Comparison of ENCODE assay signal across 28 mouse cellular contexts in genomic region chr11:79483876-79484528, GRCm38 (mm10). TPM values are rescaled to one million over a fixed set of nuclear protein-coding genes. Genes with fewer than 3 reads are reported as not detected.
DNase-seq lines count a peak whose midpoint lies in the region; ATAC-seq and TF ChIP-seq lines count a peak whose summit lies in the region.
"Had no signal": no experiment of that assay in that cellular context is flagged by ENCODE, and none has a peak within 500 bp of the region (broad histone marks: within the 10 kb centered on the region; RNA-seq: fewer than 3 reads in every experiment).

No protein-coding gene starts in this region.

- in situ Hi-C loops in ES-E14 (cut with MboI; ENCODE audit: low sequenced_read_pairs in 2 of 2, unreplicated experiment in 2 of 2): no loop called here

- H3K9me3 ChIP-seq in lung, postnatal 0 days (ENCODE audit: low read length): no peaks in the 10 kb centered on the region
- no peaks in the 10 kb centered on the region for H3K9me3 ChIP-seq in ES-E14 (ENCODE audit: control insufficient read depth, insufficient read depth, low read depth, low read length)
- H3K9me3 ChIP-seq in intestine, embryonic 15.5 days: no peaks in the 10 kb centered on the region
- H3K9me3 ChIP-seq in heart, embryonic 10.5 days: no peaks in the 10 kb centered on the region
- H3K9me3 ChIP-seq: forebrain, embryonic 12.5 days; G1E; hindbrain, embryonic 15.5 days; midbrain, embryonic 15.5 days had no signal

- H3K4me2 ChIP-seq in lung, postnatal 0 days (replicated peaks; ENCODE audit: low read depth, low read length): no peak overlapping the region
- H3K4me2 ChIP-seq in intestine, embryonic 15.5 days (replicated peaks): no peak overlapping the region
- H3K4me2 ChIP-seq: forebrain, embryonic 12.5 days; hindbrain, embryonic 15.5 days; midbrain, embryonic 15.5 days had no signal

- H3K4me3 ChIP-seq in lung, postnatal 0 days (ENCODE audit: low read depth, low read length): no peak overlapping the region
- H3K4me3 ChIP-seq in ES-E14 (ENCODE audit: insufficient read depth in 1 of 2, low read depth in 1 of 2, low read length in 2 of 2, poor library complexity in 1 of 2, severe bottlenecking in 1 of 2): no peak overlapping the region
- H3K4me3 ChIP-seq in intestine, embryonic 15.5 days (replicated peaks): no peak overlapping the region
- H3K4me3 ChIP-seq in heart, embryonic 10.5 days: no peak overlapping the region
- H3K4me3 ChIP-seq: forebrain, embryonic 12.5 days; hindbrain, embryonic 15.5 days; left cerebral cortex, adult 2 months; midbrain, embryonic 15.5 days; myocyte had no signal

- H3K9ac ChIP-seq in lung, postnatal 0 days (replicated peaks; ENCODE audit: low read depth): no peak overlapping the region
- H3K9ac ChIP-seq in ES-E14 (ENCODE audit: insufficient read depth, low read depth, low read length, poor library complexity, severe bottlenecking): no peak overlapping the region
- H3K9ac ChIP-seq in intestine, embryonic 15.5 days: no peak overlapping the region
- H3K9ac ChIP-seq: forebrain, embryonic 12.5 days; hindbrain, embryonic 15.5 days; midbrain, embryonic 15.5 days had no signal

- TF ChIP-seq EP300 in lung, postnatal 0 days (IDR thresholded peaks at IDR 0.05): no peak

- ATAC-seq in lung, postnatal 0 days: 0 out of 2 replicates have a peak, but pooled peaks have one; percentile 26
- ATAC-seq in intestine, embryonic 15.5 days: no peak; the same call in 1 of the 2 replicates
- ATAC-seq: midbrain, embryonic 15.5 days had no signal

- no peak for TF ChIP-seq CTCF in lung, postnatal 0 days (IDR thresholded peaks at IDR 0.05)

- 76% methylated on average over 7 of the region's 7 CpGs for WGBS in lung, postnatal 0 days
- WGBS in intestine, embryonic 15.5 days: 67% methylated on average over 7 of the region's 7 CpGs
- 86% methylated on average over 7 of the region's 7 CpGs for WGBS in heart, embryonic 10.5 days

- no peaks in the 10 kb centered on the region for H3K36me3 ChIP-seq in lung, postnatal 0 days (ENCODE audit: insufficient read depth, low read length)
- no peaks in the 10 kb centered on the region; the same call in 1 of the 2 replicates for H3K36me3 ChIP-seq in ES-E14 (ENCODE audit: control insufficient read depth, insufficient read depth, low read length, poor library complexity, severe bottlenecking)
- H3K36me3 ChIP-seq in intestine, embryonic 15.5 days: 0 out of 2 replicates have a peak, but pooled peaks cover 8% of the 10 kb centered on the region
- H3K36me3 ChIP-seq in heart, embryonic 10.5 days: peaks cover 20% of the 10 kb centered on the region
- H3K36me3 ChIP-seq: midbrain, embryonic 15.5 days had no signal

- no peaks in the 10 kb centered on the region for H3K27me3 ChIP-seq in lung, postnatal 0 days (replicated peaks; ENCODE audit: insufficient read depth, low read length)
- H3K27me3 ChIP-seq in intestine, embryonic 15.5 days (replicated peaks): no peaks in the 10 kb centered on the region
- H3K27me3 ChIP-seq in heart, embryonic 10.5 days (ENCODE audit: insufficient read depth, poor library complexity, severe bottlenecking): no peaks in the 10 kb centered on the region
- H3K27me3 ChIP-seq: forebrain, embryonic 12.5 days; hindbrain, embryonic 15.5 days; midbrain, embryonic 15.5 days had no signal

- no peak overlapping the region for H3K27ac ChIP-seq in lung, postnatal 0 days (ENCODE audit: low read length)
- no peak overlapping the region for H3K27ac ChIP-seq in ES-E14 (ENCODE audit: insufficient read depth, low read depth, low read length, poor library complexity, severe bottlenecking)
- 0 out of 2 replicates have a peak overlapping the region, but pooled peaks have one; percentile 23 for H3K27ac ChIP-seq in intestine, embryonic 15.5 days
- H3K27ac ChIP-seq in heart, embryonic 10.5 days: no peak overlapping the region
- H3K27ac ChIP-seq: forebrain, embryonic 12.5 days; hindbrain, embryonic 15.5 days; left cerebral cortex, adult 2 months; macrophage; midbrain, embryonic 15.5 days had no signal

- DNase-seq in lung, postnatal 0 days (ENCODE audit: low spot score): peak; percentile 32
- no peak for DNase-seq in lung, postnatal 25 days (ENCODE audit: low spot score)
- peak; percentile 7 for DNase-seq in ES-E14 (ENCODE audit: low read depth, low spot score)
- DNase-seq in urinary bladder, postnatal 36 days (ENCODE audit: low spot score in 2 of 2): peak; percentile 30 to 38
- DNase-seq in thymus, adult 18-20 months: no peak
- no peak for DNase-seq in heart, embryonic 10.5 days (ENCODE audit: low spot score)
- DNase-seq: cerebellum, adult 2 months; cerebellum, postnatal 36 days; heart, postnatal 36 days; kidney, adult 18-20 months; kidney, postnatal 36 days; layer of hippocampus, adult 9-11 months; left cerebral cortex, postnatal 4 days; liver; right cerebral cortex, postnatal 14 days; thymus, postnatal 14 days had no signal

- H3K4me1 ChIP-seq in lung, postnatal 0 days (ENCODE audit: insufficient read depth, low read depth, low read length): no peaks in the 10 kb centered on the region
- H3K4me1 ChIP-seq in ES-E14 (ENCODE audit: control insufficient read depth in 2 of 2, insufficient read depth in 2 of 2, low read length in 2 of 2, poor library complexity in 1 of 2): peaks cover 0 to 2% of the 10 kb centered on the region in 2 experiments; a peak in 2 of 4 replicates
- no peaks in the 10 kb centered on the region for H3K4me1 ChIP-seq in intestine, embryonic 15.5 days (replicated peaks)
- H3K4me1 ChIP-seq in heart, embryonic 10.5 days: no peaks in the 10 kb centered on the region
- H3K4me1 ChIP-seq: forebrain, embryonic 12.5 days; hindbrain, embryonic 15.5 days; midbrain, embryonic 15.5 days had no signal

TF ChIP-seq in ES-E14, 5 proteins besides CTCF, POLR2A, EP300 and RAD21:
- TF ChIP-seq ZC3H11A (IDR thresholded peaks at IDR 0.05; ENCODE audit: borderline replicate concordance, low read depth, low read length) (no peak), ZNF384 (IDR thresholded peaks at IDR 0.05; ENCODE audit: low read depth, low read length) (no peak), MAFK (IDR thresholded peaks at IDR 0.05; ENCODE audit: insufficient read depth, low read depth, low read length) (no peak), CHD2 (IDR thresholded peaks at IDR 0.05; ENCODE audit: low read depth, low read length) (no peak)

RNA-seq across cellular contexts. Expression of gene Omg, which starts 19.9 kb away (rescaled TPM):
- 0.13 TPM in 1 of 2 replicates, not detected in the other for polyA plus RNA-seq in lung, postnatal 0 days (2015; fragmentation: Nextera tagmentation; extraction: Ambion mirVana)
- 0.09 and 0.37 TPM in 2 replicates for total RNA-seq in ES-E14 (2012; rRNA removed)
- 0.19 and 0.34 TPM in 2 replicates for polyA plus RNA-seq in intestine, embryonic 15.5 days (2015; fragmentation: Nextera tagmentation; extraction: Ambion mirVana)
- 0.12 and 0.16 TPM in 2 replicates for polyA plus RNA-seq in heart, embryonic 10.5 days (2016; fragmentation: Nextera tagmentation; extraction: Ambion mirVana)
- total RNA-seq: gastrocnemius, adult 8-10 months; heart, postnatal 36 days had no signal
- polyA plus RNA-seq: G1E; liver, embryonic 16.5 days; spleen, adult 2 months had no signal

RNA-seq across cellular contexts. Expression of gene Evi2b, which starts 39.6 kb away (rescaled TPM):
- polyA plus RNA-seq in lung, postnatal 0 days (2015; fragmentation: Nextera tagmentation; extraction: Ambion mirVana): 2.0 and 2.6 TPM in 2 replicates
- total RNA-seq in ES-E14 (2012; rRNA removed): not detected in 2 replicates
- polyA plus RNA-seq in intestine, embryonic 15.5 days (2015; fragmentation: Nextera tagmentation; extraction: Ambion mirVana): 0.42 and 1.2 TPM in 2 replicates
- 0.49 TPM in 1 of 2 replicates, not detected in the other for polyA plus RNA-seq in heart, embryonic 10.5 days (2016; fragmentation: Nextera tagmentation; extraction: Ambion mirVana)
- polyA plus RNA-seq: forebrain, embryonic 12.5 days; hindbrain, embryonic 15.5 days; midbrain, embryonic 15.5 days; neural tube, embryonic 14.5 days had no signal

RNA-seq across cellular contexts. Expression of gene Evi2, which starts 46.4 kb away (rescaled TPM):
- 0.61 and 0.64 TPM in 2 replicates for polyA plus RNA-seq in lung, postnatal 0 days (2015; fragmentation: Nextera tagmentation; extraction: Ambion mirVana)
- 0.13 and 0.16 TPM in 2 replicates for total RNA-seq in ES-E14 (2012; rRNA removed)
- 0.40 and 0.51 TPM in 2 replicates for polyA plus RNA-seq in intestine, embryonic 15.5 days (2015; fragmentation: Nextera tagmentation; extraction: Ambion mirVana)
- polyA plus RNA-seq in heart, embryonic 10.5 days (2016; fragmentation: Nextera tagmentation; extraction: Ambion mirVana): 0.71 and 1.3 TPM in 2 replicates
- total RNA-seq: left cerebral cortex, adult 2 months; left cerebral cortex, postnatal 4 days had no signal
- polyA plus RNA-seq: G1E had no signal

RNA-seq across cellular contexts. Expression of gene Evi2a, which starts 46.4 kb away (rescaled TPM):
- polyA plus RNA-seq in lung, postnatal 0 days (2015; fragmentation: Nextera tagmentation; extraction: Ambion mirVana): 6.4 and 8.0 TPM in 2 replicates
- 0.32 and 1.0 TPM in 2 replicates for total RNA-seq in ES-E14 (2012; rRNA removed)
- polyA plus RNA-seq in intestine, embryonic 15.5 days (2015; fragmentation: Nextera tagmentation; extraction: Ambion mirVana): 3.2 and 3.7 TPM in 2 replicates
- 1.1 and 1.4 TPM in 2 replicates for polyA plus RNA-seq in heart, embryonic 10.5 days (2016; fragmentation: Nextera tagmentation; extraction: Ambion mirVana)

Comparison
In these comparisons a context has a peak if more than half of its experiments do, and no peak if none do; other contexts are left out.
1. DNase-seq: peak in lung, postnatal 0 days (single experiment), ES-E14 (single experiment) and urinary bladder, postnatal 36 days (2 of 2); none in lung, postnatal 25 days (single experiment), thymus, adult 18-20 months (0 of 2) and heart, embryonic 10.5 days (single experiment).